Mouse (Mus musculus): ENCODE data around the gene Tubd1. TPM values are rescaled to one million over a fixed set of nuclear protein-coding genes. Genes with fewer than 3 reads are reported as not detected.

Tubd1 gene
- total RNA-seq, 2 experiments from 2014 or later = 5.5 to 6.4 TPM

DNA sequence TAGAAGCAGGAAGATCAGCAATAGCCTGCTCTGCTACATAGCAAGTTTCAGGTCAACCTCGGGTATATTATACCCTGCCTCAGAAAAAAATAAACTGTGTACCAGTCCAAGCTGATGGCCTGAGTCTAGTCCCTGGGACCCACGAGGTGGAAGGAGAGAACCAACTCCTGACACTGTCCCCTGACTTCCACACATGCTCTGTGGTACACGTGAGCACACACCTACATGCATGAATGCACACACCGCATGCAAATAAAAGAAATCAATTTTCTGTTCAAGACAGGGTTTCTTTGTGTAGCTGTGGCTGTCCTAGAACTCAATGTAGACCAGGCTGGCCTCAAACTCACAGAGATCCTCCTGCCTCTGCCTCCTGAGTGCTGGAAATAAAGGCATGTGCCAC is 13.5 kb downstream of the Tubd1 start:
- DNase-seq = no peak

DNA sequence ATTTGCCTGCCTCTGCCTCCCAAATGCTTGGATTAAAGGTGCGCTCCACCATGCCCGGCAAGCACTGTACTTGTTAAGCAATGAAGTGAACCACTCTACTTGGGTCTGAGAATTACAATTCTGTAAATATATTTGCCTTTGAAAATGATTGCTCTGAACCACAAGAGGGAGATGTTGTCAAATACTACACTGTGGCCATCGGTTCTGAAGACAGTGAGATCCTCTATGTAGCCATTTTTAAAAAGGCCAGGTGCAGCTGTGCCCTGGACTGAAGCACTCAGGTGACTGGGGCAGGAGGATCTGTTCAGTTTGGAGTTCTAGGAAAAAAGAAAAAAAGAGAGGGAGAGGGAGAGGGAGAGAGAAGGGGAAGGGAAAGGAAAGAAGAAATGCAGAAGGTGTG is 23.6 kb downstream of the Tubd1 start:
- DNase-seq = no peak

DNA sequence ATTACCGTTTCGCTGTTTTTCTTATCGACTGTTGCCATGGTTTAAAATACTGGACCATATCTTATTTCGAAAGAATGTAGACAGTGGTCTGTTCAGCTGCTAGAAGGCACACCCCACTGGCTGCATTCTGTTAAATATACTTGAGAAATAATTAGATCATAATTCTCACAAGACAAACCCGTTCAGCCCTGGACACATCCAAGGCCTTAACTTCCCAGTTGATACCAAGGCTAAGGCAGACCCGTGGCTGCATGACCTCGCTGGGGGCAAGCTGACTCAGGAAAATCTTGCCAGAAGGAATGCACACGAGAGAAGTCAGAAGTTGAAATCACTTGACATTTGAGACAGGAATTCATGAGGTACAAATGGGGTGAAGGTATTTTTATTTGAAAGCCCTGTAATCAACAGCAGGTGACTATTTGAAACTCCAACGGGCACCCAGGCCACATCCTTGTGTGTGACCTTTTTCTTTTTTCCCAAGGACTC is 25.5 kb downstream of the Tubd1 start:
- DNase-seq = no peak

DNA sequence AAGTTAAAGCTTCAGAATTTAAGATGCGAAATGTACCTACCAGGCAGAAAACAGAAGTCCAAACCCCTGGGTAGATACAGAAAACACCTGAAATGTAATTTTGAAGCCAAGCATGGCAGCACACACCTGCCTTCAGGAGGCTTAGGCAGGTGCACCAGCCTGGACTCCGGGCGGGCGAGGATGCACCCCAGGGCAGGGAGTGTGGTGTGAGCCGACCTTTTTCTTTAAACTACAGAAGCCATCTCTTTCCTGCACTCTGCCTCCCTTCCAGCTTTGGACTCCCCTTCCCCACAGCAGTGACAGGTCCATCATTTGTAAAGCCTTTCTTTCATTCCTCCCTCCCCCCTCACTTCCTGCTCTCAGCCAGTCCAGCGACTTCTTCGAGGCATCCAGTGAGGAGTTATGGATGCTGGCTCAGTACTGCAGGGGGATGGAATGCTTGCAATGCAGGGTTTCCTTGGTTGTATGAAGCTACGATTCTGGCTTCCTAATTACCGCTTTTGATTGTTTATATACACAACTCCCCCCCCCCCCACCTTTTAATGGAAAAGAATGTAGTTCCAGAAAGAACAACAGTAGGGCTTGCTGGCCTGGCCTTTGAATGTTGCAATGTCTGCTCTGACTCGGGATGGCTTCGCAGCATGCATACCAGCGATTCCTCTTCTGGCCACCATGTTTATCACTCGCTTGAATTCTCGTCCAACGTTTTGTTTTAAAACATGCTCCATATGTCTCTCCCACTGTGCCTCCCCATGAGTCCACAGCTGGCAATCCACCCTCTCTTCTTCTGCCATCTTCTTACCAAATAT is 26.5 kb downstream of the Tubd1 start:
- DNase-seq = no peak

DNA sequence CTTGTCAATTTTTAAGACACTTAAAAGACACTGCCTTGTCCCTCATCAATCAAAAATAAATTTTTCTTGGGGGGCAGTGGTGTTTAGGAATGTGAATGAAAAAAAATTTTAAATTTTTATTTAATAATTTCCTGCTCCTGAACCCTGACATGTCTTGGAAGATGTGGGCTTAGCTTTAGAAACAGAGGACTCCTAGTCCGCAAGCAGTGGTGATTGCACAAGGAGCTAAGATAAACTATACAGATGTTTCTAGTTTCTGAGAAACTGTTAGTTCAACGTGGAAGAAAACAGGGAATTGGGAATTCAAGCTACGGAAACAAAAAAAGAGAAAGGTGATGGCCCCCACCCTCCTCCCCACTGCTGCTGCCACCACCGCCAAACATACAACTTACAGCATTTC is 27.1 kb downstream of the Tubd1 start:
- DNase-seq = no peak

DNA sequence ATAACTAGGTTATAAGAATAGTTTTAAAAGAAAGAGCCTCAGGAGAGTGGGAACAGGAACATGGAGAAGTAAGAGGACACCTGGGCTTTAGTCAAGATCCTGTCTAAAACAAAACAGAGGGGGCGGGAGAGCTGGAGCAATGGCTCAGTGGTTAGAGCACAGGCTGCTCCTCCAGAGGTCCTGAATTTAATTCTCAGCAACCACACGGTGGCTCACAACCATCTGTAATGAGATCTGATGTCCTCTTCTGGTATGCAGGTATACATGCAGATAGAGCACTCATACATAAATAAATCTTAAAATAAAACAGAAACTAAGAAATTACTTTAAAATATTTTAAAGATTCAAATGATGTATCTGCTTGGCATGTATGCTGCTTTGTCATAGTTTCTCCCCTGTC is 27.8 kb downstream of the Tubd1 start:
- DNase-seq = no peak

DNA sequence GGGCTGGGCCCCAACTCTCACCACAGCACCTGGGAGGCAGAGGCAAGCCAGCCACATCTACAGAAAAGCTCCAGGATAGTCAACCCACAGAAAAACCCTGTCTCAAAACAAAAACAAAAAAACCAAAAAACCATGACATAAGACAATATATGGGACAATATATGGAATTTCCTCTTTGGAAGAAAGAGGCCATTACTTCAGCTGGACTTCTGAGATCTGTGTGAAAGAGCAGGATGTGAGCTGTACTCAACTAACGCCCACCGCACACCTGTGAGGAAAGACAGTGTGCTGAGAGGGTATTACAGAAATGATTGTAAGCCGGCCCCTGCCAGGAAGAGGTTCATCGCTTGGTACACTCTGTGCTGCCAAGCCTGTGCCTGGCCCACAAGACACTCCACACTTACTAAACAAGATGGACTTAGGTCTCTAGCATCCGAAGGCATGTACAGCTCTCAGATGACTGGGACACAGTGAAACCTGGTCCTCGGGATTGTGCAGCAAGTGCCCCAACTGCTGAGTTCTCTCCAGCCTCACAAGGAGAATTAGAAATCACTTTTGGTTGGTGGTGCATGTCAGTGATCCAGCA is 28.9 kb downstream of the Tubd1 start:
- DNase-seq = peak; percentile 43

DNA sequence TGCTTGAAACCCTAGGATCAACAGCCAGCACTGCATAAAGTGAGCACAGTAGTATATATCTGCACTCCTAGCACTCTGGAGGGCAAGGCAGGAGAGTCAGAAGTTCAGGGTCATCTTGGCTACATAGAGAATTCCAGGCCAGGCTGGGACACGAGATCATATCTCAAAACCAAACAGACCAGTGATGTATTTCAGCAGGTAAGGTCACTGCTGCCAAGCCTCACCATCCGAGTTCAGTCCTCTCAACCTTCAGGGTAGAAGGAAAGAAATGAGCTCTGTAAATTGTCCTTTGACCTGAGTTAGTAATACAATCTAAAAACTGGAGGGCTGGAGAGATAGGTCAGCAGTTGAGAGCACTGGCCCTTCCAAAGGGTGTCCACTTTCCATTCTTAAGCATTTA is 29.6 kb downstream of the Tubd1 start:
- no peak for DNase-seq

DNA sequence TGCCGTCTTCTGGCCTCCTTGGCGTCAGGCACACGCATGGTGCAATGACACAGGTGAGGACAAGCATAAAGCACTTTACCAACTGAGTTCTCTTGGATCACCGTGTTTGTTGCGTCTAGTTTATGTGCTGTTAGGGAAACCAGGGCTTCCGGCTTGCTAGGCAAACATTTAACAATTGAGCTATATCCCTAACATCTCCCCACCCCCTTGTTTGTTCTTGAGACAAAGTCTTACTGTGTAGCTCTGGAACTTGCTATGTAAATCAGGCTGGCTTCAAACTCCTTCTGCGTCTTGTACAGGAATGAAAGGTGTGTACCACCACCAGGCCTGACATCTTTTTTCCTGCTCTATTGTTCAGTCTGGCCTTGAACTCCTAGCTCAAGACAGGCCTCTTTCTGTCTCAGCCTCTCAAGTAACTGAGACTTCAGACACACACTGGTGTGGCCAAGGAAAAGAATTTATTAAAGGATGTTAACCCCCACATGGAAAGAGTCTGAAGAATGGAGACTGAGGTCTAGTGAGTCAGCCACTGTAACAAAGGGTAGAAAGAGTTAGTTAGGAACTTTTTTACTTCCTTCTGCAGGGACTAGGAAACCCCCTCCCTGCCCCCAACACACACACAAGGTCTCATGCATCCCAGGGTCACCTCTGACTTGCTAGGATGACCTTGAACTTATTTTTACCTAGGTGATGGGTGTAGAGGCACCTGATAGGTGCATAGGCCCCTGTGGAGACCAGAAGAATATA is 31.0 kb downstream of the Tubd1 start:
- DNase-seq = no peak

DNA sequence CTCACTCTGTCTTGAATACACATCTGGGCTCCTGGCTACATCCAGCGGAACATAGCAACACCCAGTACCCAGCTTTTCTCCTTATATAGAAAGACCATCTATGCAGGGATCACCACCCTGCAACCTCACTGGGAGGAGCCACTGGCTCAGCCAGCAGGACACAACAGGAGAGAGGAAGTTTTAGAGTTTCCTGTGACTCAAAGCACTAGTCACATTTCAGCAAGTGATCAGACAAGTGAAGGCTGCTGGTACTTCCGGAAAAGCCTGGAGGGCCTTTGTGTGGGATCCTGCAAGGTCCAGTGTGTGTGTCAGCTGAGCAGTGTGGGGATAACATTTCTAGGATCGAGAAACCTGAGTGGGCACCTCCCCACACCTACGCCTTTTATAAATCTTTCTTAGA is 32.4 kb downstream of the Tubd1 start:
- DNase-seq = peak; percentile 40

DNA sequence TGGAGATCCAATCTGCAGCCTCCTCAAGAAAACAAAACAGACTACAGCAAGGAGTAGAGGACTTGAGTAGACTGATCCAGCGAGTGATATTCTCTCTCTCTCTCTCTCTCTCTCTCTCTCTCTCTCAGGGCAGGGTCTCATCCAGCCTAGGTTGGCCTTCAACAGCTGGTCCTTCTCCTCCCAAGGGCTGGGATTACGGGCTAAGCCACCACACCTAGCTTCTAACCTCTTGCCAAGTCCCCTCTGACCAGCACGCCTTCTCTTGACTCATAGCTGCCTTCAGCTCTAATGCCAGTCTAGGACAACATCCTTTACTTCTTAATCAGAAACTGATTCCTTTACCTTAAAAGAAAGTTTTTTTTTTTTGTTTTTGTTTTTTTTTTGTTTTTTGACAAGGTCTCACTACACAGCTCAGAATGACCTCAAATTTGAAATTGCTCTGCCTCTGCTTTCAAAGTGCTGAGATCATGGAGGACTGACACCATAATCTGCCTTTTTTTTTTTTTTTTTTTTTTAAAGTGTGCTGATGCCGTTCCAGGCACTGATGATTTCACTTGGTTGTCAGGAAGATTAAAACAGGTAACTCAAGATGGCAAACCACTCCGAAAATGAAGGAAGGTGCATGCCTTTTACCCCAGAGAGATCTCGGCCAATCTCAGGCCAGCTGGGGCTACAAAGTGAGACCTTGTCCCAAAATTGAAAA is 33.5 kb downstream of the Tubd1 start:
- DNase-seq = no peak

DNA sequence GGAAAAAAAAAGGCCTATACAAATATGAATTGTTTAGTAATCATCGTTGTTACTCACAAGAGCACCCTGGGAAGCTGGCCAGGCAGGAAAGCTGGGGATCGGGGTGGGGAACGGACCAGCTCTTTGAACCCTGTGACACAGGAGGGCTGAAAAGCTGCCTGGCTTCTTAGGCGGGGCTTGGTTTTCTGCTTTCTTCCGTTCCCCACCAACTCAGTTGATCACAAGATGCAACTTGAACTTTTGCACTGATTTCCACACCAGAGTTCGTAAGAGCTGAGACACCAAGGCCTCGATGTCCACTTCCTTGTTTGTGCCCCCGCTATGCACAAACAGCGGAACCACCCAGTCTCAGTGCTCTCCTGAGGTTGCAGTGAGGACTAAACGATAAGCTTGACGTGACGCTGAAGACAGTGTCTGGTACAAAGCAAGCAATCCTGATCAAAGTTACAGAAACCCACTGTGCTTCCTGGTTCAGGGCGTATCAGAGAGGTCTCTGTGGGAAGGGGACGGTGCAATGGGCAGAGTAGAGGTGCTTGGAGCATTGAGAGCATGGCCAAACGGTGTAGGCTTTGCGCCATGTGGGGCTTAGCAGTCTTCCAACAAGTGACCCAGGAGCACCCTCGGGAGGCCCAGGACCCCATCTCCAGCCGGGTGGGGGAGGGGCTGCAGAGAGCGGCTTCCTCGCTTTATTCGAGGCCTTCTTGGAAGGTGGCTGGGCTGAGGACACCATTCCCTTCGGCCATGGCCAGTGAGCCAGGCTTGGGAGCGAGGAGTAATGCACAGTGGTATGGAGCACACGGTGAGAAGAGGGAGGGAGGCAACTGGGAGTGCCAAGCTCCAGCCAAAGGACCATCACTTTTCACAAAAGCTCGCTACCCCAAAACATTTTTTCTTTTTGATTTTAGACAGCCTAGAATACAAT is 34.3 kb downstream of the Tubd1 start:
- DNase-seq = peak; percentile 63

DNA sequence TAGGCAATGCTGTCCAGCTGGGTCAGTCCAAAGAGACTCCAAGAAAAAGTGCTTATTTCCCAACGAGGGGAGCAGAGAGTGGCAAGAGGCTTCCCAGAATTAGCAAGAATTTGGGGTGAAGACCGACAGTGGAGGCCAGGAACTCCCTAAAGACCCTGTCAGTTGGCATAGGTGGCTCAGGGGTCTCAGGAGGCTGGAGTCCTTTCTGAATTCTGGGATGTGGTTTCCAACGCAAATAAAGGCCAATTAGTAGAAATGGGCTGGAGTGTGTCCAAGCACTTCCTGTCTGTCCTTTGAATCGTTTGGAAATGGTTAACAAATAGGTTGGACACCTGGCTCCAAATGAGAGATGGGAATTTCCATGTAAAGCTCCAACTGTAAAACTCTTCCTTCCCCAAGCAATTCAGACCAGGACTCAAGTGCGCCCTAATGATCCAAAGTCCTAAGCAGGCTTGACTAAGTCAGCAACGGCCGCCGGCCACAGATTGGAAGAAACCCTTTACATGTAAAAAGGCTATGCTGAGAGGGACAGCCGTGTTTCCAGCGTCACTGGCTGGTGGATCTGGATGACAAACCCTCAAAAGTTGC is 35.0 kb downstream of the Tubd1 start:
- no peak for DNase-seq

DNA sequence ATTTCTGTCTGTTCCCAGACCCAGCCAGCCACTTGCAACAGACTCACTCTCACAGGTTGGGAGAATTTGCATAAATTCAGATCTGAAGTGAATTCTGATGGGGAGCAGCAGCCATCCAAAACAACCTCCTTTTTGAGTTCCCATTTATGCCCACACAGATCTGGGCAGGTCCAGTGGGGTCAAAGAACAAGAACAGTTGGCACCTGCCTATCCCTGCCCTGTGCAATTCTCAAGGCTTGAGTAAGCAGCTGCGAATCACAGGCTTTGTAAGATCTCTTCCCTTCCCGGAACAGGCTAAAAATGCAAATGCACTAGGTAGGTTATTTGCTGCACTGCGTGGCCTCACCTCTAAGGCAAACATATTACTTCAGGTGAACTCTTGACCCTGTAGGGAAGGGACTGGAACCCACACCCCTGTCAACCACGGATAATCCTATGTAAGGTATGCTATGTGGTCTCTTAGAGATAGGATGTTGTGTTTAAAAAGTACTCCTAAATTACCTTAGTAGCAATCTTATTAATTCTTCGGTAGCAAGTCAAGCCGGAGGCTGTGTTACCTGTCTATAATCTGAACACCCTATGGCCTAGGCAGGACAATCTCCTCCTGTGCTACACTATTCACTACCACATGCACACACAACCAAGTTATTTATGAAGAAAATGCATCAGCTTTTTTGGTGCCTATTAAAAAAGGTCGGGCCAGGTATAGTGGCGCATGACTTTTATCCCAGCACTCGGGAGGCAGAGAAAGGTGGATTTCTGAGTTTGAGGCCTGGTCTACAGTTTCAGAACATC is 35.7 kb downstream of the Tubd1 start:
- DNase-seq = no peak

DNA sequence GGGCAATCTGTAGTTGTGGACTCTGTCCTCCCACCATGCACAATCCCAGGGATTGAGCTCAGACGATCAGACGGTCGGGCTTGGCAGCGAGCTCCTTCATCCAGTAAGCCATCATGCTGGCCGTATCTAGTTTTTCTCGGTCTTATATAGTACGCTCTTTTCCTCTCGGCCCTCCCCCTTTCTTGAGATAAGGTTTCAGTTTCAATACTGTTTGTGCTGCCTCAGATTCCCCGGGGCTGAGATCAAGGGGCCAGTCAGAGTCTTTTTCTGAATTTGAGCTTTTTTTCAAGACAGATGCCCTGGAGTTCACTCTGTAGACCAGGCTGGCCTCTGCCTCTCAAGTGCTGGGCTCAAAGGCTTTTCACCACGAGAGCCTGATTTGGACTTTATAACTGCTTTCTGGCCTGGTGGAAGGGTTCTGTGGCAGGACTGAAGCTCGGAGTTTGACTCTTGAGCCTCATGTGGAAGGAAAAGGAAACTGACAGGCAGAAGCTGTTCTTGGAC is 36.5 kb downstream of the Tubd1 start:
- peak; percentile 39 for DNase-seq

DNA sequence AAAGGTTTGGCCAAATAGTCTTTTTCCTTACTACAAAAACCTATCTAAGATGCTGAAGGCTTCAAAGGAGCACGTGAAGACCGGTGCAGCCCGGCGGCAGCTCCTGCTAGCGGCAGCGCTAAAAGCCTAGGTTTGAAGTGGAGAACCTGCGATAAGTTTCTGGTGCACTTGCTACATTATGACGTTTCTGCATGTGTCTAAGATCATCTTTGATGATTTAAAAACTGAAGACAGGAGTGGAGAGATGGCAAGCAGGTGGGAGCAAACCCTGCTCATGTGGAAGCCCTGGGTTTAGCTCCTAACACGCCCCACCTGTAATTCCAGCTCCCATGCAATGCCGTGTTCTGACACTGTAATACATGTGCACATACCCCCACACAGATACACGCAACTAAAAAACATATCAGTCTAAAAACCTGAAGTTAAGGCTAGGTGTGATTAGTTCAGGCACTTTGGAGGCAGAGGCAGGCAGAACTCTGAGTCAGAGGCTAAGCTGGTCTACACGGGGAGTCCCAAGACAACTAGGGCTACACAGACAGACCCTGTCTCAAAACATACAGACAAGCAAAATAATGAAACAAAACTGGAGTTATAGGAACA is 37.3 kb downstream of the Tubd1 start:
- no peak for DNase-seq

DNA sequence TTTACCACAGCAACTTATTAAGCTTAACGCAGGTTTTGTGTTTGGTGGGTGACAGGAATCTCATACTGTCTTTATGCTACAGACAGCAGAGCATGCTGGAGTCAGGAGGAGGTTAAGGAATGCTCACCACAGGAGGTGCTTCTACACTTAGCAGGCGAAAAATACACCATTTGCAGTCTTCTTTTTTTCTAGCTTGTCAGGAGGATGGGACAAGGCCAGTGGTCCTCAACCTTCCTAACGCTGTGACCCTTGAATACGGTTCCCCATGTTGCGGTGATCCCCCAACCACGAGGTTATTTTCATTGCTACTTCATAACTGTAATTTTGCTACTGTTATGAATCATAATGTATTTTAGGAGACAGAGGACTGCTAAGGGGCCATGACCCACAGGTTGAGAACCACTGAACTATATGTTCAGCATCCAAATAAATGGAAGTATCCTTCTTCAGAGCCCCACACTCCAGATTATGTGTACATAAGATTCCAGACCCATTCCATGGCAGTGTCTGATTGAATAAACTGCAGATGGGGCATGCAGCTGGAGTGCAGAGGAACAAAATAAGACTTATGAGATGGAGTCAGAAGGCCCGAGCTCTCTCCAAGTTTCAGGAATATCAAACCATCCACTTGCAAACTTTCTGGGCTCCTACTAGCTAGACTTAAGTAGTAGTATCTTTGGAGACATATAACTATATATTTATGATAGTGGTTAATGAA is 37.9 kb downstream of the Tubd1 start:
- no peak for DNase-seq

DNA sequence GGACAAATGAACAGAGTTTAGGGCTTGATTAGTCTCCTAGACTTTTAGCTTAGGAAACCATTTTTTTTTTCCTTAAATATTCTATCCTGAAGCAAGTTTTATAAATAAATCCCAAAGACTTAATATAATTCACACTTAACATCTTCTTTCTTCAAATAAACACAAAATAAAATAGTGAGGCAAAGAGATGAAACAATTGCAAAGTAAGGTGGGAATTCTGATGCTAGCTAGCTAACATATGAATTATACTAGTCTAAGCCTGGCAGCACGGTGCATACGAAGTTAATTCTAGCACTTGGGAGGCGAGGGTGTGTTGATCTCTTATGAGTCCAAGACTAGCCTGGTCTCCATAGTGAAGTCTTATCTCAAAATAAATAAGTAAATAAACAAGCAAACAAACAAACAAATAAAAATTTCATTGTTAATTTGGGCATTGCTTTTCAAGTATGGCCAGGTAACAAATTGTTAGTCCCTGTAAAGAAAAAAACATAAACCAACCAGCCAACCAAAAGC is 38.6 kb downstream of the Tubd1 start:
- no peak for DNase-seq

All from gastrocnemius, postnatal 25 days (tissue).